Mouse (Mus musculus): Measurements from ENCODE around the gene Zhx3. TPM values are rescaled to one million over a fixed set of nuclear protein-coding genes. Genes with fewer than 3 reads are reported as not detected.

Zhx3 gene
- polyA plus RNA-seq, 1 experiment from 2014 or later = 7.6 TPM

DNA sequence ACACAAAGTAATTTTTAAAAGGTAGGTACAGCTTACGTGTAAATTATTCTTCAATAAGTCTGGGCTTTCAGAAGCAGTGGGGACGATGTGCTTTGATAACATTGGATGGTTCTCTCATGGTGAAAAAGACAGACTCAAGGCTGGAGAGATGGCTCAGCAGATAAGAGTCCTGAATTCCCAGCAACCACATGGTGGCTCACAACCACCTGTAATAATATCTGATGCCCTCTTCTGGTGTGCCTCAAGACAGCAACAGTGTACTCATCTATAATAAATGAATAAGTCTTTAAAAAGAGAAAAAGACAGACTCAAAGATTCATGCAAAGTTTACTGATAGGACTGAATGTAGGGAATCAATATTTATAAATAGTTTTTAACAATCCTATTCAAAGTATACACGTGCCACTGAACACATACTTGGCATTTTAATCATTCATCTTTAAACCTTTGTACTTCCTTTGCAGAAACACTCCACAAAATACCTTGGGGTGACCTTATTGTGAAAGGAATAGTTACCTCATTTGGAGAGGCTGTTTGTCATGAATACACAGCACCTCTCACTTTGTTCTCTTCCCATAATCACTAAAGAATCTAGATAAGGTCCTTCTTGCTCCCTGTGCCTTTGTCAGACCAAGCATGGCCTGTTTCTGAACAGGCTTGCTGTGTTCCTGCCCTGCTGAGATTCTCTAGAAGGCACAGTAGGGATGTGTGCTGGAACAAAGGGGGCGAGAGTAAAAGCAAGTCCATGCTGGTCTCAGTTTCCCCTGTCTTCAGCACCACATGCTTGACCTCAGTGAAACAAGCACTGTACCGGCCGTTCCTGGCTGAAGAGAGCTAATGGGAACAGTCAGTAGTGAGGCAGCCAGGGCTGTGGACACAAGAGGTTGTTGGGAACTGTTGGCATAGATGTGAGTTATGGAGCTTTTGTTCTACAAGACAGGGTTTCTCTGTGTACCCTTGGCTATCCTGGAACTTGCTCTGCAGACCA, 146.6 kb downstream of the Zhx3 start:
- DNase-seq (ENCODE audit: low spot score) = peak; percentile 23
- no peak overlapping the region for H3K27ac ChIP-seq
- H3K36me3 ChIP-seq = peaks cover 52% of the 10 kb centered on the region
- no peak overlapping the region for H3K4me3 ChIP-seq
- no peaks in the 10 kb centered on the region for H3K27me3 ChIP-seq (ENCODE audit: low read depth, poor library complexity, severe bottlenecking)
- WGBS = 88% methylated on average over 6 of the region's 6 CpGs
- H3K9me3 ChIP-seq (replicated peaks) = no peaks in the 10 kb centered on the region
- H3K4me1 ChIP-seq = peaks cover 14% of the 10 kb centered on the region

GRCm38 (mm10) chr2:160724536-160724935, 148.3 kb downstream of the Zhx3 start:
- peak; percentile 25 for DNase-seq (ENCODE audit: low spot score)
- no peak overlapping the region for H3K4me3 ChIP-seq
- H3K36me3 ChIP-seq = peaks cover 68% of the 10 kb centered on the region
- no peaks in the 10 kb centered on the region for H3K9me3 ChIP-seq (replicated peaks)
- H3K27ac ChIP-seq = no peak overlapping the region
- H3K4me1 ChIP-seq = no peaks in the 10 kb centered on the region
- 88% methylated on average over 5 of the region's 5 CpGs for WGBS
- H3K27me3 ChIP-seq (ENCODE audit: low read depth, poor library complexity, severe bottlenecking) = no peaks in the 10 kb centered on the region

GRCm38 (mm10) chr2:160723613-160724375, 149.0 kb downstream of the Zhx3 start:
- peaks cover 76% of the 10 kb centered on the region for H3K36me3 ChIP-seq
- H3K4me1 ChIP-seq = no peaks in the 10 kb centered on the region
- 95% methylated on average over 4 of the region's 4 CpGs for WGBS
- no peak overlapping the region for H3K4me3 ChIP-seq
- peak; percentile 25 for DNase-seq (ENCODE audit: low spot score)
- no peak overlapping the region for H3K27ac ChIP-seq
- no peaks in the 10 kb centered on the region for H3K27me3 ChIP-seq (ENCODE audit: low read depth, poor library complexity, severe bottlenecking)
- no peaks in the 10 kb centered on the region for H3K9me3 ChIP-seq (replicated peaks)

DNA sequence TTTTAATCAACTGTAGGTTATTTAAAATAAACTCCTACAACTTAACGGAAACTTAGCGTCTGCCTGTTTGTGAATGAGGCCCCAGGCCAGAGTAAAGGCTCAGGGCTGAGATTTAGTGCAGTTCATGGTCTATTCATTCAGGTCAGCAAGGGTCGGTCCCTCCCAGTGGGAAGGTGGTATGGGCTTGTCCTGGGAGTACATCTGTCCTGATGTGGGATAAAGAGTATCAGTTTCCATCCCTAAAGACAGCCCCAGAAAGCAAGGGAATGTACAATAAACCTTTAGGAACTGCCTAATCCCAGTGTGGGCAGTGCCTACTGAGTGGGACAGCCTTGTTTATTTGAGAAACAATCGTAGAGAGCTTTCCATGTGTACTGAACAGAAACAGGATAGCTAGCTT, 150.1 kb downstream of the Zhx3 start:
- Histone ChIP-seq H3K27me3 (ENCODE audit: low read depth, poor library complexity, severe bottlenecking) (no peaks in the 10 kb centered on the region), H3K27ac (no peak overlapping the region), H3K4me1 (no peaks in the 10 kb centered on the region), H3K9me3 (replicated peaks) (no peaks in the 10 kb centered on the region), H3K4me3 (no peak overlapping the region), H3K36me3 (peaks cover 87% of the 10 kb centered on the region)
- DNase-seq (ENCODE audit: low spot score) = no peak
- WGBS = 90% methylated on average over 4 of the region's 4 CpGs

GRCm38 (mm10) chr2:160718811-160719210, 154.0 kb downstream of the Zhx3 start:
- no peak for DNase-seq (ENCODE audit: low spot score)
- Histone ChIP-seq H3K36me3 (peaks cover 100% of the 10 kb centered on the region), H3K27me3 (ENCODE audit: low read depth, poor library complexity, severe bottlenecking) (no peaks in the 10 kb centered on the region), H3K9me3 (replicated peaks) (no peaks in the 10 kb centered on the region), H3K4me1 (no peaks in the 10 kb centered on the region), H3K4me3 (no peak overlapping the region), H3K27ac (no peak overlapping the region)
- 94% methylated on average over 3 of the region's 3 CpGs for WGBS

GRCm38 (mm10) chr2:160717269-160717668, 155.5 kb downstream of the Zhx3 start:
- 81% methylated on average over 5 of the region's 5 CpGs for WGBS
- H3K4me3 ChIP-seq = no peak overlapping the region
- H3K36me3 ChIP-seq = peaks cover 100% of the 10 kb centered on the region
- H3K4me1 ChIP-seq = no peaks in the 10 kb centered on the region
- no peak overlapping the region for H3K27ac ChIP-seq
- peak; percentile 61 for DNase-seq (ENCODE audit: low spot score)
- H3K27me3 ChIP-seq (ENCODE audit: low read depth, poor library complexity, severe bottlenecking) = no peaks in the 10 kb centered on the region
- H3K9me3 ChIP-seq (replicated peaks) = no peaks in the 10 kb centered on the region

- no peaks in the 10 kb centered on the region for H3K9me3 ChIP-seq (replicated peaks)
- H3K36me3 ChIP-seq = peaks cover 99% of the 10 kb centered on the region
- H3K4me1 ChIP-seq = no peaks in the 10 kb centered on the region
- no peak overlapping the region for H3K27ac ChIP-seq
- no peaks in the 10 kb centered on the region for H3K27me3 ChIP-seq (ENCODE audit: low read depth, poor library complexity, severe bottlenecking)
- DNase-seq (ENCODE audit: low spot score) = no peak
- H3K4me3 ChIP-seq = no peak overlapping the region
- 95% methylated on average over 4 of the region's 4 CpGs for WGBS
These were observed 157.3 kb downstream of the Zhx3 start for GRCm38 (mm10) chr2:160715463-160716030.

DNA sequence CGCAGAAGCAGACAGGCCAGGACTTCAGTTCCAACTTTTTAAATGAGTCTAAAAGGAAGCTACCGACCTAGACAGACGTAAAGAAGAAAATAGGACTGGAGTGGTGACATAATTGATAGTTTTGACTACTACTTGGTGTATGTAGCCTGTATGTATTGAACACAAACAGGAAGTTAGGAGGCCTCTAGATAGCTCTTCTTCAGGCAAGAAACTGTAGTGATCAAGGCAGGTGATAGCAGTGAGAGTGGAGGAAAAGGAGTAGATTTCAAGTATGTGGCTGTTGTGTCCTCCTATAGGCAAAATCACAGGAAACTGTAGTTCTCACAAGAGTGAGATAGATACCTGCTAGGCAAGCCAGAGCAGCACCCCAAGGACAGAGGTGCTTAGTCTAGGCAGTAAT, 165.1 kb downstream of the Zhx3 start:
- WGBS = 95% methylated on average over 3 of the region's 3 CpGs
- Histone ChIP-seq H3K27me3 (ENCODE audit: low read depth, poor library complexity, severe bottlenecking) (no peaks in the 10 kb centered on the region), H3K9me3 (replicated peaks) (no peaks in the 10 kb centered on the region), H3K4me1 (no peaks in the 10 kb centered on the region), H3K4me3 (no peak overlapping the region), H3K27ac (no peak overlapping the region), H3K36me3 (peaks cover 99% of the 10 kb centered on the region)
- no peak for DNase-seq (ENCODE audit: low spot score)

- H3K36me3 ChIP-seq = peaks cover 98% of the 10 kb centered on the region
- no peak overlapping the region for H3K27ac ChIP-seq
- H3K9me3 ChIP-seq (replicated peaks) = no peaks in the 10 kb centered on the region
- no peaks in the 10 kb centered on the region for H3K27me3 ChIP-seq (ENCODE audit: low read depth, poor library complexity, severe bottlenecking)
- H3K4me3 ChIP-seq = no peak overlapping the region
- H3K4me1 ChIP-seq = no peaks in the 10 kb centered on the region
- DNase-seq (ENCODE audit: low spot score) = no peak
These were observed 170.0 kb downstream of the Zhx3 start for GRCm38 (mm10) chr2:160702824-160703223.

DNA sequence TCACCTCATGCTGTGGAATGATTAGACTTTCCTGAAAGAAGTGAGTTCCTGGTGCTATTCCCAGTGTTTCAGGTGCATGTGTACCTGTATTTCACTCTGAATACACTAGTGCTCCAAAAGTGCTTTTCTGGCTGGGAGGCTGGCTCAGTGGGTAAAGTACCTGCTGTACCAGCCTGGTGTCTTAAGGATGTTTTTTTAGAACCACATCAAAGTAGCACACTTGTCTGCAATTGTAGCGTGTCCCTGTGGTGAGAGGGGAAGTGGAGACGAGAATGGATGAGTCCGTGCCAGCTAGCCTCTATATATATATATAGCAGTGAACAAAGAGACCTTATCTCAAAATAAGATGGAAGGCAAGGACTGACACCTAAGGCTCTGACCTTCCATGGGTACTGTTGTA, 171.2 kb downstream of the Zhx3 start:
- H3K4me1 ChIP-seq = no peaks in the 10 kb centered on the region
- H3K36me3 ChIP-seq = peaks cover 94% of the 10 kb centered on the region
- WGBS = 90% methylated on average over 3 of the region's 3 CpGs
- H3K27ac ChIP-seq = no peak overlapping the region
- DNase-seq (ENCODE audit: low spot score) = no peak
- H3K9me3 ChIP-seq (replicated peaks) = no peaks in the 10 kb centered on the region
- H3K4me3 ChIP-seq = no peak overlapping the region
- no peaks in the 10 kb centered on the region for H3K27me3 ChIP-seq (ENCODE audit: low read depth, poor library complexity, severe bottlenecking)

- WGBS = 88% methylated on average over 5 of the region's 5 CpGs
- Histone ChIP-seq H3K27me3 (ENCODE audit: low read depth, poor library complexity, severe bottlenecking) (no peaks in the 10 kb centered on the region), H3K4me1 (no peaks in the 10 kb centered on the region), H3K4me3 (no peak overlapping the region), H3K9me3 (replicated peaks) (no peaks in the 10 kb centered on the region), H3K36me3 (peaks cover 94% of the 10 kb centered on the region), H3K27ac (no peak overlapping the region)
- no peak for DNase-seq (ENCODE audit: low spot score)
These were observed 172.5 kb downstream of the Zhx3 start for GRCm38 (mm10) chr2:160700271-160700670.
